Mouse (Mus musculus) lung, postnatal 25 days (tissue): ENCODE results near the gene Ints6.
A peak's percentile ranks its signal among the peaks of the same experiment; 100 is the strongest.

ENCODE experiments used
- DNase-seq: peaks from one replicate; pipeline ENCODE4 v3.0.0; 2022; ENCODE audit warnings: low spot score

Ints6 gene

DNA sequence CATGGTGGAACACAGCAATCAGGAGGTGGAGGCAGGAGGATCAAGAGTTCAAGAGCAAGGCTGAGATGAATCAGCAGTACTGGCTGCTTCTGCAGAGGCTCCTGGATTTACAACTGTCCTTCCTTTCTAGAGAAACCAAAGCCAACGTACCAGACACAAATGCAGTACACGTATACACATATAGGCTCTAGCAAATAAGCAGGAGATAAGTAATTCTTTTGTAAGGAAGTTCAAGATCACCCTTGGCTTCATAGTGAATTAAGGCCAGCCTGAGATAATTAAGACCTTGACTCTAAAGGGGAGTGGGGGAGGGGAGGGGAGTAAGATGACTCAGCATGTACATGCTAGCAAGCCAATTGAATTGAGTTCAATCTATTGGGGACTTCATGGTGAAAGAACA is 9.5 kb downstream of the Ints6 start:
- no peak for DNase-seq

DNA sequence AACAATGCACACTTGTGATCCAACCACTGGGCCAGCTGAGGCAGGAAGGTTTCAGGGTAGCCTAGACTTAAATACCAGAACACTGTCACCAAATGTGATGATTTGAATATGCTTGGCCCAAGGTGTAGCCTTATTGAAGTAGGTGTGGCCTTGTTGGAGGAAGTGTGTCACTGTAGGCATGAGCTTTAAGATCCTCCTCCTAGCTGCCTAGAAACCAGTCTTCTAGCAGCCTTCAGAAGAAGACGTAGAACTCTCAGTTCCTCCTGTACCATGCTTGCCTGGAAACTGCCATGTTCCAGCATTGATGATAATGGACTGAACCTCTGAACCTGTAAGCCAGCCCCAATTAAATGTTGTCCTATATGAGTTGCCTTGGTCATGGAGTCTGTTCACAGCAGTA is 25.3 kb downstream of the Ints6 start:
- DNase-seq: peak; percentile 4

DNA sequence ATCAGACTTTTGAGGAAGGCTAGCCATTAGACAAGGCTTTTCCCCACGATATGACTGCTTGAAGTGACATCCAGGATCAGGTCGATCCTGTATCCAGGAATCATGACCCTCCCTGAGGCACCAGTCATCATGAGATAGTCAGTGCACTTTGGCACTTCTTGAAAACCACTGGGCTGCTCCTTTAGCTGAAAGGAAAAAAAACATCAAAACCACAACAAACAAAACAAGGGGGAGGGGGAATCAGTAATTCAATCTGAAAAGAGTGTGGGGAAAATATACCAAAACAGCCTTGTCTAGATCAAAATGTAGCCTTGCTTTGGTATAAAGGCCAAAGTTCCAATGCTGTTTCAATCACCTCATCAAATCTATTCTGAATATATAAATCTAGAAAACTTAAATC is 27.3 kb downstream of the Ints6 start:
- DNase-seq: no peak

DNA sequence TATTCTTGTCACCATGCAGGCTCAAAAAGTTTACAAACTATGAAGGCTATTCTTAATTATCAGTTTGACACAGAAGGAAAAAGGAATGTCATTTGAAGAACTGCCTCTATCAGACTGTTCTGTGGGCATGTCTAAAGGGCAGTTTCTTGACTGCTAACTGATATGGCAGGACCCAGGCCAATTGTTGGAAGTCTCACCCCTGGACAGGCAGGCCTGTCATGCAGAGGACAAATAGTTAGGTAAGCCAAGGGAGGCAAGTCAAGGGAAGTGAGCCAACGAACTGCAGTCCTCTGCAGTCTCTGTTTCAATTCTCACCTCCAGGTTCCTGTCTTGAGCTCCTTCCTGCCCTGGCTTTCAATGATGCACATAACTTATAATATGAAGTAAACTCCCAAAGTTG is 29.1 kb downstream of the Ints6 start:
- DNase-seq: no peak

DNA sequence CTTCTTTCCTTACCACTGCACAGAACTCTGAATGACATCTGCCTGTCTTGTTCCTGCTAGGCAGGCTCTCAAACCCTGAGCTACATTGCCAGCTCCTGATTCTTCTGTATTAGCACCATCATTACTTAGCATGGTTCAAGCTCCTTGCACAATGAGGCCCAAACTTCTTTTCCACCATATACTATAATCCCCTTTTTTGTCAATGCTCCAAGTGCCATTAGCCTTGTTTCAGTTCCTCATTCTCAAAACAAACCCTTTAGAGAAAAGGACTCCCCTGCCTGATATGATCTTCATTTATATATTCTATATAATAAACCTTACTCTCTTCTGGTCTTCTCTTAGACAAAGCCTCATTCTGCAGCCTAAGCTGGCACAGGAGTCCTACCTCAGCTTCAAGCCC is 36.4 kb downstream of the Ints6 start:
- no peak for DNase-seq

DNA sequence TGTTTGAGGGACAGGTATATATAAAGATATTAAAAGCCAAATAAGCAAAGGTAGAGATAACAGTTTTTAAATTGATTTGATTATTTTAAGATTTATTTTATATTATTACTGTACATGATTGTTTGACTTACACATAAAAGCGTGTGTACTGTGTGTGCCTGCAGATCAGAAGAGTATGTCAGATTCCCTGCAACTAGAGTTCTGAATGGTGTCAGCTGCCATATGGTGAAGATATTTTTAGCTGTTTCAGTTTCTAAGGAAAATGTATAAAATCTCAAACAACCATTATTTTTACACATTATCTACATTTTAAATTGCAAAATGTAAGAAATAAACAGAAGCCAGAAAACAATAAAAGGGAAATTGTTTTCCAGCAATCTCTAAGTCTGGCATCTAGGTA is 39.3 kb downstream of the Ints6 start:
- no peak for DNase-seq

DNA sequence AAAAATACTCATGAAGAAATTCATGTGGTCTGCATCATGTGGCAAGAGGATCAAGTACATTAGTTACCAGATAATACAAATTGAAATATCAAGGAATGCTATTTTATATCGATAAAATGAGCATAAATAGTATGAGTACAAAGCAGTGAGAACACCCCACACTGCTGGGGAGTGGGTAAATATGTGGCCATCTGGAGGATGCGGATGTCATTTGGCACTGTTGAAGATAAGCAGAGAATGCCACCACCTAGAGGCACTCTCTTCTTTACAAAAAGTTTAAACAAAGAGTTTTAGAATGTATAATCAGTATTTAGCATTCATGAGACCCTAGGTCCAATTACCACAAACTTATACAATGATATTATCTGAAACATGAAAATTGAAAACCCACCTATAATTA is 42.8 kb downstream of the Ints6 start:
- no peak for DNase-seq

DNA sequence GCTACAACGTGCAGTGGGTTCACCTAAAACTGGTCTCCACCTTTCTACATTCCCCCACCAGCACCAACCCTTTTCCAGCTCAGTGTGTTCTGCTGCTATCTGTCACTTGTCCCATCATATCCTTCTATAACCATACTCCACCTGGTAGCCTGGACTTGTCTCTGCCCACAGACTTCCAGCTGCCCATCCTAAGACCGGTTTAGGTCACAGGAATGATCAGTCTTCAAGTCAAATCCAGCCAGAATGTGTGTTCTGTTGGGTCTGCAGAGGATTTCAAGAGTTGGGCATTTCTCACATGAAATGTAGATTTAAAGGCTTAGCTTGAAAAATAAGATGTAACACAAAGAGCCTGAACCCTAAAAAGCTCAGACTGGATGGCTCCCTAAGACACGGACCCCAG is 87.3 kb downstream of the Ints6 start:
- no peak for DNase-seq

DNA sequence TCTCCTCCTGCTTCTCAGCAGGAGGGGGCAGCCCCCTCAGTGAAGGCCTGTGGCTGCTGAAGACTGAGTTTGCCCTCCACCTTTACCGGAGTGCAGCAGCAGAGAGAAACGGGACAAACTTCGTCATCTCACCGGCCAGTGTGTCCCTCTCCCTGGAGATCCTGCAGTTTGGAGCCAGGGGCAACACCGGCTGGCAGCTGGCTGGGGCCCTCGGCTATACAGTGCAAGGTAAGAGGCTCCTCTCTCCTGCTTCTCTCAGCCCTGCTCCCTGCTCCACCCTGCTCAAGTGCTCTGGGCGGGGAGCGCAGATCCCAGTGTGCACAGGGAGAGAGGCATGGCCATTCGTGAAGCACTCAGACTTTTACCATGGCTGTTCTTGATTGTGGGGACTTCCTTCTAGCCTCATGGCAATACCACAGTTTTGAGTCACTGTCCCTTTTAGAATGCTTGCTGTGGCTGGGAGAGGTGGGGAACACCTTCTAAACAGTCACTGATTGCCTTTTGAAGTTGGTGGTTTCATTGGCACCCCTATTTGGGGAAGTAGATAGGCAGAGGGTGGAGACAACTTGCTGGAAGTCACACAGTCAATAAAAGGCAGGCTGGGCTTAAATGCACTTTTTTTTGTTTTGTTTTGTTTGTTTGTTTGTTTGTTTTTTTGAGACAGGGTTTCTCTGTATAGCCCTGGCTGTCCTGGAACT is 95.8 kb downstream of the Ints6 start:
- peak; percentile 7 for DNase-seq

DNA sequence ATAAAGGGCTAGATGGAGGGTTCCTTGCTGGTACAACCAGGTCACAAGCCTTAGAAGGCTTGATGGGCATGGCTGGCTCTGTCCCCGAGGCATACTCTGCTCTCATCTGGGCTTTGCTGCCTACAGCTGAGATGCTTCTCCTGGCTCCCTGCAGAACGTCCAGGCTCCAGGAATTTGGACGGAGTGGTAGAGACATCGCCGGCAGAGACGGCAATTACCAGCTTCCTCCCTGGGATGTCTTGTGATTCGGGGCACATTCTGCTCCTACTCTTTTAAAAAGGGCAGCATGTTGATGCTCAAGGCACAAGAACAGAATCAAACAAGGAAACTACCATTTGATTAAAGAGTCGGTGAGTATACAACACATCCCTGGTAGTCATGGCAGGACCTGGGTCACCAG is 97.6 kb downstream of the Ints6 start, which contains the start of gene Serpine3:
Gene Serpine3, plus strand, starts transcription at position 301 of the 400 bp plus-strand sequence.
- DNase-seq: no peak

DNA sequence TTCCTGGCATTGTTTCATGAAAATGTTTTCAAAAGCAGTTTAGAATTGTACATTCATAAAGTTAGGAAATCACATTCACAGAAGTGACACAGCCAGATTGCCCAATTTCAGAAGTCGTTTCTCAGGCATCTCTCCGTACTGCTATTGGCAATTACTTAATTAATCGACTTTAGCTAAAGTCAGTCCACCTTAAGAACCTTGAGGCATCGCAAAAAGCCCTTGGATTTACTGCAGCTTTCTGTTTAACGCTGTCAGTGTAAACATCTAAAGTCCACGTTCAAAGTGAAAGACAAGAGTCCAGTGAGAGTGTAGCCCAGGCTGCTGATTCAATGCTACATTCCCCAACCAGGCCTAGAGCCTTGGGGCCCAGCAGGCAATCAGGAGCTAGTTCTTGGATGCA is 98.6 kb downstream of the Ints6 start:
- no peak for DNase-seq

DNA sequence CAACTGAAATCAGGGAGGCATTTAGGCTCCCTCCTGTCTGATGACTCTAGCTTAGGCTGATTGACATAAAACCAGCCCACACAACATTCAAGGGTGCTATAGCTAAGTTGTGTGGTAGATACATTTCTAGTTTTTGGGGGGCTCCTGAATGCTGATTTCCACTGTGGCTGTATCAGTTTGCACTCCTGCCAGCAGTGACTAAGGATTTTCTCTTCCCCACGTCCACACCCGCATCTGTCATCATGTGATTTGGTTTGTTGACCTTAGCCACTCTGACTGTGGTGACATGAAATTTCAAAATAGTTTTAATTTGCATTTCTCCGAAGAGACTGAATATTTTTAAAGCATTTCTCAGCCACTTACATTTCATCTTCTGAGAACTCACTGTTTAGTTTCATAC is 103.5 kb downstream of the Ints6 start:
- DNase-seq: no peak

DNA sequence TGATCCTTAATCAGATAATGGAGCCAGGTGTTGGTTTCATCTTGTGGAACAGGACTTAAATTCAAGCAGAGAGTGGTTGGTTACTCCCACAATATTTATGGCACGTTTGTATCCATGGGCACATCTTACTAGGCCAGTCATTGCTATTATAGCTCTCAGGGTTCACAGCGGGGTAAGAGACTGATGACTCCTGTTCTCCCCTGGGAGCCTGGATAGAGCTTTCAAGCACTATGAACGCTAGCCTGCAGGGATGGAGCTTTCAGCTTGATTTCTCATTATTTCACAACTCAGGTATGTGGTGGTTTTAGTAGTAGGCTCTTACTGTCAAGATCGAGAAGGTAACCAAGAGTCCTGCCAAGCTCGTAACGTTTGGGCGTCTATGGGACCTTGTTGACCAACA is 105.0 kb downstream of the Ints6 start:
- DNase-seq: no peak

DNA sequence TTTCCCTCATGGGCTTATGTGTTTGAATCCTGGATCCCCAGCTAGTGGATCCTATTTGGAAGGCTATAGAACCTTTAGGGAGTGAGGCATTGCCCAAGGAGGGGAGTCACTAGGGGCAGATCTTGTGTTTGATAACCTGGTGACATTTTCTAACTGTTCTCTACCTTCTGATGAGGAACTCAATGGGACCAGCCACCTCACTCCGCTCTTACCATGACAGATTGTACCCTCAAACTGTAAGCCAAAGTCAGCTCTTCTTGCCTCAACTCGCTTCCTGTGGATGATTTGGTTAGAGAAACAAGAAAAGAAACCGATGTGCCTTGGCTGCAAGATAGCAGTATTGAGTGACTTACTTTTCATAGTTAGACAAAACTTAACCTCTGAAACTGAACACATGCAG is 109.2 kb downstream of the Ints6 start:
- DNase-seq: no peak

DNA sequence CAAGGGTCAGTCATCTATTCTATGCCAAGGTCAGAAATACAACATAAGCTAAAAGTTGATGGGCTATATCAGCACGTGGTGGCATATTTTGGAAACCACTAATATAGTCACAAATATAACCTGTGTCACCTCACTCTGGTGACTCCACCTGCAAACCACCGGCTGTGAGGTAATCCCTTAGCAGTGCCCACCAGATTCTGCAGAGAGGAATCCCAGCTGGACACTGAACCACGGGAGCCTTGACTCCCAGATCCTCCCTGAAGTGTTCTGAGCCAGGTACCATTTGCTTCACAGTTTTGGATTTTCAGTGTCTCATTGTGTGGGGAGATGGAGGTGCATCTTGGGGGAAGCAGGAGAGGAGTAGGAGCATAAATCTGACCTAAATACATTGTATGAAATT is 110.6 kb downstream of the Ints6 start:
- no peak for DNase-seq

DNA sequence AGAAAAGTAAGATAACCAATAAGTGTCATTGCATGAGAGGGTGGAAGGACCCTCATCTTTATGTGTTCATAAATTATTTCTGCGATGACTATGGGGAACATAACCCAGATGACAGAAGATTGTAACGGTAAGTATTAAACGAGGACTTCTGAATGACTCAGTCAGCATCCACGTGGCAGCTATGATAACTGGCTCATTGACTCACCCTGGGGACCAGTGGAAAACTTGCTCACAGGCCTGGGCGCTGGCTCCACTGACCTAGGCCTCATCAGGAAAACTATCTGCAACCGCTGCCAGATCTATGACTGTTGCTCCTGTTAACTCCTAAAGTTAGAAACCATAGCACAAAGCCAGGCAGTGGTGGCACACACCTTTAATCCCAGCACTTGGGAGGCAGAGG is 112.6 kb downstream of the Ints6 start:
- no peak for DNase-seq

DNA sequence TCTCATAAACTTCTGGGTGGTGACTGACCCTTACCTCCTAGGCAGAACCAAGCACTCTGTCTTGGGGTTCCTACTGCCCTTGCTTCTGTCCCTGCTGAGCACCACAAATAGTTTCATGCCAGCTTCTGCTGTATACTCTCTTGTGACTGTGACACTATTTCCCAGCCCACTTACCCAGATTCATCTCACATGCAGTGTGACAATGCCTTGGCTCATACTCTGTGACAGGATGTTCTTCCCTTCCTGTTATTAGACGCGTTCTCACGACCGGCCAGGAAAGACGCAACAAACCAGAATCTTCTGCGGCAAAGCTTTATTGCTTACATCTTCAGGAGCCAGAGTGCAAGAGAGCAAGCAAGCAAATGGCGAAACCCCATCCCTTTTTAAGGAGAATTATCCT is 118.6 kb downstream of the Ints6 start:
- DNase-seq: peak; percentile 32

DNA sequence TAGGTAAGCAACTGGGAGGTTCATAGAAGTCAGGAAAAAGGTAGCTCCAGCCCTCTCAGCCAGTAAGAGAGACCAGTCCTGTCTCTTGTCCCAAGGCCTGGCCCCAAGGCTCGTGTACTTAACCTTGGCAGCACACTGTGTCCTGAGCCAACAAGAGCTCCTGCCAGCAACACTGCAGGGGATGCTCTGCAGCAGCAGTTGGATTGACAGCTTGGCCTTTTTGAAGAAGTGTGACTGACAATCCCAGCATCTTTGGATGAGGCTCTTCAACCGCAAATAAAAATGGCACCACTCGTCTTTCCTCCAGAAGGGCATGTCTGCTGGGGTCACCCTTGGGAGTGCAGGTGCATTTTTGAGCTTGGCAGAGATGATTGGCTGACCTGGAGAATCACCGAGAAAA is 120.6 kb downstream of the Ints6 start:
- no peak for DNase-seq

DNA sequence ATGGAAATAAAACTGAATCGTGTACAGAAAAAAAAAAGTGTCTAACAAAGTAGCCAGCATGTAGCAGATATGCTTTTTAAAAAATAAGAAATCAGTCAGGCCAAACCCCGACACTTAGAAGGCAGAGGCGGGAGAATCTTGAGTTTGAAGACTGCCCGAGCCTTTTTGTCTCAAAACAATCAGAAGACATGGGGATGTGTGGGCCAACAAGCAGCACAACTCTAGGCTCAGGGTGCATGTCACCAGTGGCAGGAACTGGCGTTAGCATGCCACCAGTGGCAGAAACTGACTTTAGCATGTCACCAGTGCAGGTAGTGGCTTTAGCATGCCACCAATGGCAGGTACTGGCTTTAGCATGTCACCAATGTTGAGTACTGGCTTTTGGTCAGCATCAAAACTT is 121.4 kb downstream of the Ints6 start:
- DNase-seq: no peak

DNA sequence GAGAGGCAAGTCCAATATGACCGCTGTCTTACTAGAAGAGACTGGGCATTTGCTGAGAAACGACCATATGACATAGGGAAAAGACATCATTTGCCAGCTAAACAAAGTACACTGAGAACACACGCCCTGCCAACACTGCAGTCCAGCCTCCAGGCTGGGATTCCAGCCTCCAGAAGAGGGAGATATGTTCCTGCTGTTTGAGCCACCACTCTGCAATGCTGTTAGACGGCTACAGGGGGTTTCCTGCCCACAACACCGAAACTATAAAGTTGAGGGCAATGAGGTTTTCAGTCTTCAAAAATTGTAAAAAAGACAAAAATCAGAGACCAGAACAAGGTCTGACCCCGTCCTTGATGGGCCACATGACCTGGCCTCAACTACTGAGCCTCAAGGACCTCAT is 121.9 kb downstream of the Ints6 start:
- peak; percentile 7 for DNase-seq

DNA sequence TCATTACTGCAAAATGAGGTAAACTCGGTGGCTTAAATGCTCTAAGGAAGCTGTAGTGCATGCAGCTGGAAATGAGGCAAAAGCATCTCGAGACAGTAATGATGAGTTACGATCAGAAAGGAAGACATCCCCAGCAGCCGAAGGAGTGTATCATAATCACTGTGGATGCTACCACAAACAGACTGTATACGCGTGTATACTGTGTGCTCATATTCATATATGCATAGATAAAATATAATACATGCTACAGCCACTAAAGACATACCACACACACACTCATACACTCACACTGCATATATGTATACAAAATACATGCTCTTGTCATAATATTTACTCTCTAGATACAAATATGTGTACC is 122.6 kb downstream of the Ints6 start:
- no peak for DNase-seq

DNA sequence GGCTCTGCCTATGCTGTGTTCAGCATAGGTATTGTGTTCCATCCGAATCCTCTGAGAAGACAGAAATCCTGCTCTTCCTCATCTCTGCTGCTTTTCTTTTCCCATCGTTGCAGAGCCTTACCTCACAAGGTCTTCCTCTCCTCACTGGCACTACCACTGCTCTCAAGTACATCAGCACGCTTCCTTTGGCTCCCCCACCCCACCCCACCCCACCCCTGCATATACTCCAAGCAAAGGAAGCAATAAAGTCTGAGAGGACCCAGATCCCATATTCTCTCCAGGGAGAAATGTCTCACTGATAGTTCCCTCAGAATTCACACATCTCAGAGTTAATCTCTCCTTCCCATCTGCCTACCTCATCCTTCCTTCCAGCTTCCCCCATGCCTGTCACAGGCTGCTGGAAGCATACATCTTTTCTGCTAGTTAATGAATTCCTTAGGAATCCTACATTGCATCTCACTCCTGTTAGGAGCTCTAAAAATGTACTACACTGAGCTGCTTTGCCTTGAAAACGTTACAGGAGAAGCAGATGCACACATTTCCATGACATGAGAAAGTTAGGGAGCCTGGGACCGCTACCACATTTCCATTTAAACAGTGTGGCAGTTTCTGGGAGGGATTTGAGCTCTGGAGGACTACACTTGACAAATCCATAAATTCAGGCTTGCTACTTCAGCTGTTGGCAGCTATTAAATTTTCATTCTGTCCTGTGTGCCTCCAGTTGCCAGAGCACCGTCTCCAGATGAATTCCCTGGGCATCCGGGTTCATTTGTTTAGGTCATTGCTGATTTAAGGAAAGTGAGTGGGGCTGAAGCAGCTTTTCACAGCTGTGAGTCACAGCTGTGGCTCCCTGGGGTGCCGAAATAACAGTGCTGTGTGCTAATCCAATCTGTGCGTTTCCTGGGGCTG is 123.3 kb downstream of the Ints6 start:
- DNase-seq: no peak

DNA sequence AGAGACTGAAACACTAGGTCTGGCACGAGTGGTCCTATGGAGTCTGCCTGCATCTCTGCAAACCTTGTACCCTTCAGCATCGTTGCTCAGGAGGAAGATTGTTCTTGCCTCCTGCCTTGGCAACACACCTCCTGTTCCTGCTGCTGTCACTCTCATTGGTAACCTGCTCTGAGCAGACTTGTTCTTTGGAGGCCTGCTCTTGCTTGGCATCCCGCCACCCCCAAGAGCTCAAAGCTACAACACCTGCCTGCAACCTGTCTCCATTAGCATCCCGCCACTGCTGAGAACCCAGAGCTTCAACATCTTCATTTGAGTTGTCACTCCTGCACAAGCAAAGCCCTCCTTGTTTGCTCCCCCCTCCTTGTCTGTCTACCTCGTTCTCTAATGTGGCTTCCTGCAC is 133.0 kb downstream of the Ints6 start:
- no peak for DNase-seq
